Mouse (Mus musculus) embryo, embryonic 10.5 days (tissue): ENCODE data around the gene Olfr68.
"Not testable (repeated sequence)": the region's sequence is repeated elsewhere in the genome, so short reads cannot be mapped to it uniquely, and the experiment has no call there.

Source experiments
- DNase-seq: peaks from one replicate; pipeline ENCODE4 v3.0.0-alpha.2; 2015; ENCODE audit warnings: low spot score

Gene Olfr68

DNA sequence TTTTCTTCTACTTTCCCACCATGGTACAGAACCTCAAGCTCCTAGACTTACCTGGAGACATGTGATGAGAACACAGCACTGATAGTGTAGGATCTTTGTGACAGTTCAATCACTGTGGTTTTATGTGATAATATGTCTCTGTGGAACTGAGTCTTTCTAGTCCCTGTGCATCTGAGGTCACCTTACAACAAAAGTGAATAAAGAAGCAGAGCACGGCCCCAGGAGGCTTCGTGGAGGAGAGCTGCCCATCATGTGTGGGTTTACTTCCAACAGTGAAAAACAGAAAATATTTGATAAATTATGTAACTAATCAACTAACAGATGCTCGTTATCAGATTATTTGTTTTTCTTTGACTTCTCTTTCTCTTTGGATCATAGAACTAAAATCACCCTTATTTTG is at the start of gene Olfr68:
Gene Olfr68 (minus strand): TSS at position 101 of the 400 bp plus-strand sequence.
- no peak for DNase-seq

- no peak for DNase-seq
These were observed 48.3 kb upstream of the Olfr68 start, which contains the start of gene Hbb-bs for GRCm38 (mm10) chr7:103827808-103828207. Gene Hbb-bs, minus strand, starts transcription at chr7:103828096.

DNA sequence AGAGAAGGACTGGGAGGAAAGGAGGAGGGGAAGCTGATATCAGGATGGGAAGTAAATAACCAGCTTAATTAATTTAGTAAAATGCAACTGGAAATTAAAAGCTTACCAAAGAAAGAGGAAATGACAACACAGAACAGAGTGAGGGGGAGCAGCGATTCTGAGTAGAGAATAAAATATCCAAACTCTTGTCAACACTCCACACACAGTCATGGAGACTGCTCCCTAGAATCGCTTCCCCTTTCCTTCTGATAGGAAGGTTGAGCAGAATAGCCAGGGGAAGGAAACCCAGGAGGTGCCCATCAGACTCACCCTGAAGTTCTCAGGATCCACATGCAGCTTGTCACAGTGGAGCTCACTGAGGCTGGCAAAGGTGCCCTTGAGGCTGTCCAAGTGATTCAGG is 47.6 kb upstream of the Olfr68 start:
- DNase-seq: not testable (repeated sequence)

DNA sequence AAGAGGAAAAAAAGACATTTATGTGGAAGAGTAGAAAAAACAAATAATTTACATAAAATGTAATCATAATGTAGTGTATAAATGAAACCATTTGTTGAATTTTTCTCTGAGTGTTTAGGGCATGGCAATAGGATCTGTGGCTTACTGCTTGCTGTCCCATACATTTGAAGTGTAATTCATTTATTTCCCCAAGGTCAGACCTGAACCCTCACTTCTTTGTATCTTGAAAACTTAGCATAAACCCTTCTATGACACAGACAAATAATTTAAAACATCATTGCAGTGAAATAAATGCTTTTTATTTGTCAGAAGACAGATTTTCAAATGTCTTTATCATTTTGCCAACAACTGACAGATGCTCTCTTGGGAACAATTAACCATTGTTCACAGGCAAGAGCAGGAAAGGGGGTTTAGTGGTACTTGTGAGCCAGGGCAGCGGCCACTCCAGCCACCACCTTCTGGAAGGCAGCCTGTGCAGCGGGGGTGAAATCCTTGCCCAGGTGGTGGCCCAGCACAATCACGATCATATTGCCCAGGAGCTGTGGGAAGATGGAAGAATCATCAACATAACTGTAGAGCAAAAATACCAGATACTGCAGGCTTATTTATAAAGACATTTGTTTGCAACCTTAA is 46.9 kb upstream of the Olfr68 start:
- DNase-seq: no peak

DNA sequence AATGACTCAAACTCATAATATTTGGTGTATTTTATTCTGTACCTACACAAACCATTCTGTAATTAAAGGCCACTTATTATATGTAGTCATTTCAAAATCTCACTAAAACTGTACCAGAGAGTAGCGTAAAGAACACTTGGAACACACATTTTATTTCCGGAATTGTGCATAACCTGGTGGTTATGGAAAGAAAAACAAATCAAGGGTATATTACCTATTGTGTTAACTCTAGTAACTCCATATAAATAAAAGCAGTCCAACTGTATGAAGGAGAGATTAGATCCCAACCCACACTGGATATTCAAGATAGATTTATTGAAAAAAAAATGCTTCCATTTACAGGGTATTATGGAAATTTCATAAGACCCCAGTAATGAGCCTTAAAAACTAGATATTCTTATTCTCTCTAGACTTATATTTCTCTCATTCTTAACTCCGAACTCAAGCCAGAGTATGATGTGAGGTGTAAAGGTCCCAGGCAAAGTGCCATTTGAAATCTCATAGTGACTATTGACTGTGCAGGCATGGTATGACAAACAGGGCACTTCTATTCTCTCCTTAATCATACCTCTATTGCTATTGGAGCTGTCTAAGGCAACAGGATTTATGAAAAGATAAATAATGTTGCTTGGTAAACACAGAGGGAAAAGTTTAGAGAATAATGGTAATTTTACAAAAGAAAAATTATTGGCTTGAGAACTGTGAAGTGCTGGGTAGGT is 46.2 kb upstream of the Olfr68 start:
- no peak for DNase-seq

DNA sequence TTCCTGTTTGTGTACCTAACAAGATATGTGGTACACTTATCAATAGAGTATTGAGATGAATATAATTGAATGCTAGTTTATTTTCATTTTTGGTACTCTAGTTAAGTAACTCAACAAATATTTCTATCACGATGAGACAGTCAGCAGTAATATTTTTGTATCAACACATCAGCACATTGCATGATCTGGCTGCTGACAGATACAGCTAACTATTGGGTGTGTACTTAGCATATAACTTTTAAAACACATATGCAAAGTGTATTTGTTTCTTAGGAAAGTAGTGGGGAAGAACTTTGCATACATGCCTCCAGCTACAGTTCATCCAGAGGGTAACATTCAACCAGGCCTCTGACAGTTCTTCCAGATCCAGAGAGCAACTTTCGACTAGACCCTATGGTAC is 45.1 kb upstream of the Olfr68 start:
- DNase-seq: no peak

- not testable (repeated sequence) for DNase-seq
These were observed 35.6 kb upstream of the Olfr68 start for GRCm38 (mm10) chr7:103815085-103815484.

- DNase-seq: no peak
These were observed 34.3 kb upstream of the Olfr68 start, which contains the start of gene Hbb-bt for GRCm38 (mm10) chr7:103813766-103814165. Gene Hbb-bt, minus strand, starts transcription at chr7:103813996.

GRCm38 (mm10) chr7:103813152-103813551 is 33.7 kb upstream of the Olfr68 start:
- DNase-seq: not testable (repeated sequence)

- no peak for DNase-seq
These were observed 32.7 kb upstream of the Olfr68 start for GRCm38 (mm10) chr7:103812174-103812573.

- no peak for DNase-seq
These were observed 31.8 kb upstream of the Olfr68 start for GRCm38 (mm10) chr7:103811223-103811845.

GRCm38 (mm10) chr7:103810746-103811145 is 31.2 kb upstream of the Olfr68 start:
- no peak for DNase-seq

GRCm38 (mm10) chr7:103810296-103810695 is 30.8 kb upstream of the Olfr68 start:
- no peak for DNase-seq

GRCm38 (mm10) chr7:103809801-103810155 is 30.3 kb upstream of the Olfr68 start:
- DNase-seq: no peak

DNA sequence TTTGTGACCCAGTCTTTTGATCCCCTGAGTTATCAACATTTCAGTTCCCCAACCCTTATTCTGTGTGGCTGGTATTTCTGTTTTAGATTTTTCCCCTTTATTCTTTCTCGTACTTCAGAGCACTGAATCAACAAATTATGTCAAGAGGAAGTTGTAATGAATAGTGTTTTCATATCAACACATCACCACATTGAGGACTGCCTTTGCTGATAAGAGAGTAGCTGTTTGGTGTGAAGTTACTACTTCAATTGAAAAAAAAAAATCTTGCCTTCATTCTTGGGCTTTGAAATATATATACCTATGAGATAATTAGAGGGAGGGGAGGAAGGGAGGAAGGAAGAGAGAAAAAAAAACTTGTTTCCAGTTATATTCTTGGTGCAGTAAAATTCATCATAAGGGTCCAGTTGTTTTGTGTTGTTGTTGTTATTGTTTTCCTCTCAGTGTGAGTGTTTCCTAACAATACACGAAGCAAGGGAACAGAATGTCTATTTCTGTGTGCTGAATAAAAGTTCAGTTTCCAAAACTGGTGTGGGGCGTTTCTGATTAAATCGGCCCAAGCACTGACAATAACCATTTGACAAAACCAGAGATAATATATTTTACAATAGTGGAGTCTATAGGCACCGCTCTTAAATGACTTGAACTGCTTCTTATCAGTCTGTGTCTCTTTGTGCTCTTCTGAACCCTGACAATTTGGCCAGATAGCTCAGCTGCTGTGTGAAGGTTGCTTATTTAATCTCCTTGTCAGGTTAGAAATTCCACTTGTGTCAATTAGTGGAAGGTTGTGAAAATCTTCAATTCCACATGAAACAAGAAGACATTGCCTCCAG is 29.7 kb upstream of the Olfr68 start:
- DNase-seq: no peak

GRCm38 (mm10) chr7:103808120-103808519 is 28.6 kb upstream of the Olfr68 start:
- not testable (repeated sequence) for DNase-seq

GRCm38 (mm10) chr7:103806856-103807255 is 27.4 kb upstream of the Olfr68 start:
- peak; percentile 77 for DNase-seq

GRCm38 (mm10) chr7:103792669-103793388 is 13.3 kb upstream of the Olfr68 start:
- DNase-seq: no peak

DNA sequence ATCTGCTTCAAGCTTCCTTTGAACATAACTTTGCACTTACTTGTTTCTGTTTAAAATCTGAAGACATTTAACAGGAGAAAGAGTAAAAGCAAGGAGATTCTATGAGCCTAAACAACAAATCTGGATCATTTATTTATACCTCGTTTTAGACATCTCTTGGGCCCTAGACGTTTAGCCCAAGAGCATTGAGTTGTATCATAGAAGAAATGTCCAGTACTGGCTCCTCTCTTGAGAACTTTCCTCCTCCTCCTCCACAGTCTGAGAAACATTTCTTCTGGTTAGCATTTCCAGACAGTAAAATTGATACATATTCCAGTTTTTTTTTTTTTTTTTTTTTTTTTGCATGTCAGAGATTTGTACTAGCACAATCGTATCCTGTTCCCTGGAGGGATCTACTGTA is 12.2 kb upstream of the Olfr68 start, which contains the start of gene Olfr67:
Gene Olfr67 (minus strand): TSS at position 101 of the 400 bp plus-strand sequence.
- no peak for DNase-seq

DNA sequence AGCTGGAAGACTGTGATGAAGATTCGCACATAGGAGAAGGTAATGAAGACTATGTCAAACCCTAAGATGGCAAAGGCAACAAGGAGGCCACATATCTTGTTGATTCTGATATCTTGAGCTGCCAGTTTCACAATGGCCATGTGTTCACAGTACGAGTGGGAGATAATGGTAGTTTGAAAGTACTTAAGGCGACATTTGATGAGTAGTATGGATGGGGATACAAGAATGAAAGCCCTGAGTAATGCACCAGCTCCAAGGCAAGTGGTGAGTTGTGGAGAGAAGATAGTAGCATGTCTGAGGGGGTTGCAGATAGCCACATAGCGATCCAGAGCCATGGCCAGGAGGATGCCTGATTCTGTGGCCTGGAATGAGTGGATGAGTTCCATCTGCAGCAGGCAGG is 1.8 kb downstream of the Olfr68 start:
- DNase-seq: not testable (repeated sequence)

DNA sequence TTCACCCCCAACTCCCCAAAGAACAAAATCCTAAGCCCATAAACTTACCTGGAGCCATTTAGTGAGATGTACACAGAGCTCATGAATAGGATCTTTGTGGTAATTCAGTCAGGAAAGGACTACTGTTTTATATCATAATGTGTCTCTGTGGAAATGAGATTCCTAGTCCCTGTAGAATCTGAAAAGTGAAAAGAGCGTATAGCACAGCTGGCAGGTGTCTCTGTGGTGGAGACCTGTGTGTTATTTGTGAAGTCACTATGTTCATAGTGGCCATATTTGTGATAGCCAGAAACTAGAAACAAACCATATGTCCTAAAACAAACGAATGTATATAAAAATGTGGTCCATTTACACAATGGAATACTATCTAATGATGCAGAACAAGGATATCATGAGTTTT is 8.0 kb downstream of the Olfr68 start, which contains the start of gene Olfr69:
Gene Olfr69 (minus strand): TSS at position 101 of the 400 bp plus-strand sequence.
- no peak for DNase-seq
